Mouse (Mus musculus) neural tube, embryonic 15.5 days (tissue): Measurements from ENCODE around the gene Cacna1a. TPM values are rescaled to one million over a fixed set of nuclear protein-coding genes. Genes with fewer than 3 reads are reported as not detected.

ENCODE experiments used
- ATAC-seq: fragments of 200-750 bp; cut with Nextera tagmentation; 2 replicates; pipeline ENCODE4 v1.8.0; 2017; ENCODE audit warnings: mild to moderate bottlenecking, moderate TSS enrichment, moderate library complexity; ENCODE audit not compliant: low FRiP score
- H3K27ac ChIP-seq: fragments of 300-500 bp; sonication (generic); replicated peaks from 2 replicates; pipeline ENCODE4 v1.5.1; 2015; ENCODE audit warnings: mild to moderate bottlenecking, inconsistent platforms
- H3K27me3 ChIP-seq: fragments of 300-500 bp; sonication (generic); replicated peaks from 2 replicates; pipeline ENCODE4 v1.6.1; 2015; ENCODE audit warnings: inconsistent platforms
- H3K36me3 ChIP-seq: fragments of 300-500 bp; sonication (generic); 2 replicates; pipeline ENCODE4 v1.6.1; 2015; ENCODE audit warnings: inconsistent platforms
- H3K4me1 ChIP-seq: fragments of 300-500 bp; sonication (generic); 2 replicates; pipeline ENCODE4 v1.6.1; 2015; ENCODE audit warnings: inconsistent platforms
- H3K4me2 ChIP-seq: fragments of 300-500 bp; sonication (generic); 2 replicates; pipeline ENCODE4 v1.6.1; 2015; ENCODE audit warnings: inconsistent platforms, mild to moderate bottlenecking, moderate library complexity
- H3K4me3 ChIP-seq: fragments of 300-500 bp; sonication (generic); replicated peaks from 2 replicates; pipeline ENCODE4 v1.5.1; 2015; ENCODE audit warnings: mild to moderate bottlenecking, inconsistent platforms
- H3K9ac ChIP-seq: fragments of 300-500 bp; sonication (generic); replicated peaks from 2 replicates; pipeline ENCODE4 v1.6.1; 2015; ENCODE audit warnings: mild to moderate bottlenecking, inconsistent platforms
- H3K9me3 ChIP-seq: fragments of 300-500 bp; sonication (generic); replicated peaks from 2 replicates; pipeline ENCODE4 v1.6.1; 2016; ENCODE audit warnings: inconsistent platforms
- WGBS: fragments of 180-500 bp; shearing (Covaris S2); methylation state at CpG from one replicate; pipeline ENCODE4 v1.1.7; 2015; ENCODE audit warnings: mixed read lengths; 5-methylcytosine and 5-hydroxymethylcytosine counted together
- polyA plus RNA-seq: library from polyadenylated mRNA; unstranded; fragments of >200 nt; fragmentation: Nextera tagmentation; extraction: Ambion mirVana; gene quantifications from 2 replicates; pipeline ENCODE4 v1.2.1, GENCODE M21; 2015

The Cacna1a gene
- polyA plus RNA-seq, 1 experiment from 2014 or later, result 23.6 TPM

GRCm38 (mm10) chr8:84689091-84689915 is 301.1 kb downstream of the Cacna1a start:
- Histone ChIP-seq H3K27ac (peak overlapping the region; percentile 45), H3K4me2 (peak overlapping the region; percentile 91), H3K4me1 (peaks cover 51% of the 10 kb centered on the region), H3K27me3 (no peaks in the 10 kb centered on the region), H3K9me3 (no peaks in the 10 kb centered on the region), H3K36me3 (peaks cover 25% of the 10 kb centered on the region), H3K4me3 (peak overlapping the region; percentile 68), H3K9ac (peak overlapping the region; percentile 52)
- under 1% methylated on average over 47 of the region's 47 CpGs for WGBS
- peak; percentile 87 for ATAC-seq

Other genes starting within 250 kb of the Cacna1a start
- gene Cc2d1a, start 240.5 kb upstream of the Cacna1a start, polyA plus RNA-seq, result 41.3 and 43.7 TPM in 2 replicates
- gene 4930432K21Rik, start 240.4 kb upstream of the Cacna1a start, polyA plus RNA-seq, result 2.0 and 2.6 TPM in 2 replicates
- 7.4 and 11.9 TPM in 2 replicates for gene Nanos3, start 203.2 kb upstream of the Cacna1a start, polyA plus RNA-seq
- 14.8 and 16.0 TPM in 2 replicates for gene Zswim4, start 151.4 kb upstream of the Cacna1a start, polyA plus RNA-seq
- gene D8Ertd738e, start 138.7 kb upstream of the Cacna1a start, polyA plus RNA-seq, result 263 and 280 TPM in 2 replicates
- gene Mri1, start 131.1 kb upstream of the Cacna1a start, polyA plus RNA-seq, result 51.5 and 58.8 TPM in 2 replicates
- 22.1 and 23.0 TPM in 2 replicates for gene Ccdc130, start 118.1 kb upstream of the Cacna1a start, polyA plus RNA-seq